Mouse (Mus musculus): ENCODE results near the gene Plekhg5. TPM values are rescaled to one million over a fixed set of nuclear protein-coding genes. Genes with fewer than 3 reads are reported as not detected.
A peak's percentile ranks its signal among the peaks of the same experiment; 100 is the strongest.

Gene Plekhg5
- total and polyA plus RNA-seq, 2 experiments from 2014 or later: 13.1 to 20.7 TPM

GRCm38 (mm10) chr4:152135363-152135762 lies 63.1 kb downstream of the Plekhg5 start:
- Histone ChIP-seq H3K9ac (replicated peaks; ENCODE audit: low read length) (no peak overlapping the region), H3K4me2 (ENCODE audit: low read depth, low read length) (no peak overlapping the region), H3K36me3 (ENCODE audit: insufficient read depth, low read length) (no peaks in the 10 kb centered on the region), H3K9me3 (ENCODE audit: low read length) (no peaks in the 10 kb centered on the region), H3K27me3 (ENCODE audit: insufficient read depth, low read length) (peaks cover 33% of the 10 kb centered on the region), H3K27ac (no peak overlapping the region), H3K4me3 (ENCODE audit: low read length) (no peak overlapping the region), H3K4me1 (ENCODE audit: insufficient read depth, low read length) (peaks cover 15% of the 10 kb centered on the region)
- ATAC-seq (no peak), DNase-seq (ENCODE audit: low spot score) (no peak)
- 82% methylated on average over 12 of the region's 12 CpGs for WGBS
- TF ChIP-seq CTCF (IDR thresholded peaks at IDR 0.05; ENCODE audit: low read depth): no peak

GRCm38 (mm10) chr4:152136112-152136875 lies 64.0 kb downstream of the Plekhg5 start:
- peak; percentile 38 for DNase-seq (ENCODE audit: low spot score)
- no peaks in the 10 kb centered on the region for H3K36me3 ChIP-seq (ENCODE audit: insufficient read depth, low read length)
- TF ChIP-seq CTCF (IDR thresholded peaks at IDR 0.05; ENCODE audit: low read depth): peak; percentile 74
- no peaks in the 10 kb centered on the region for H3K9me3 ChIP-seq (ENCODE audit: low read length)
- WGBS: 28% methylated on average over 6 of the region's 6 CpGs
- H3K9ac ChIP-seq (replicated peaks; ENCODE audit: low read length): no peak overlapping the region
- H3K4me3 ChIP-seq (ENCODE audit: low read length): no peak overlapping the region
- ATAC-seq: no peak
- no peak overlapping the region for H3K27ac ChIP-seq
- H3K4me2 ChIP-seq (ENCODE audit: low read depth, low read length): no peak overlapping the region
- 0 out of 2 replicates have a peak, but pooled peaks cover 7% of the 10 kb centered on the region for H3K4me1 ChIP-seq (ENCODE audit: insufficient read depth, low read length)
- H3K27me3 ChIP-seq (ENCODE audit: insufficient read depth, low read length): peaks cover 30% of the 10 kb centered on the region

- TF ChIP-seq CTCF (IDR thresholded peaks at IDR 0.05; ENCODE audit: low read depth): no peak
- Histone ChIP-seq H3K4me3 (ENCODE audit: low read length) (no peak overlapping the region), H3K27ac (no peak overlapping the region), H3K9ac (replicated peaks; ENCODE audit: low read length) (no peak overlapping the region), H3K36me3 (ENCODE audit: insufficient read depth, low read length) (no peaks in the 10 kb centered on the region), H3K27me3 (ENCODE audit: insufficient read depth, low read length) (peaks cover 26% of the 10 kb centered on the region), H3K4me1 (ENCODE audit: insufficient read depth, low read length) (0 out of 2 replicates have a peak, but pooled peaks cover 5% of the 10 kb centered on the region), H3K9me3 (ENCODE audit: low read length) (no peaks in the 10 kb centered on the region), H3K4me2 (ENCODE audit: low read depth, low read length) (no peak overlapping the region)
- ATAC-seq: no peak
- 95% methylated on average over 2 of the region's 2 CpGs for WGBS
- DNase-seq (ENCODE audit: low spot score): no peak
Observed at GRCm38 (mm10) chr4:152136876-152137250, 64.6 kb downstream of the Plekhg5 start.

- Histone ChIP-seq H3K9ac (replicated peaks; ENCODE audit: low read length) (peak overlapping the region; percentile 24; the same call in 1 of the 2 replicates), H3K9me3 (ENCODE audit: low read length) (no peaks in the 10 kb centered on the region), H3K4me2 (ENCODE audit: low read depth, low read length) (peak overlapping the region; percentile 66), H3K4me1 (ENCODE audit: insufficient read depth, low read length) (0 out of 2 replicates have a peak, but pooled peaks cover 5% of the 10 kb centered on the region), H3K4me3 (ENCODE audit: low read length) (peak overlapping the region; percentile 39), H3K36me3 (ENCODE audit: insufficient read depth, low read length) (no peaks in the 10 kb centered on the region), H3K27ac (no peak overlapping the region), H3K27me3 (ENCODE audit: insufficient read depth, low read length) (peaks cover 10% of the 10 kb centered on the region; the same call in 1 of the 2 replicates)
- DNase-seq (ENCODE audit: low spot score) (peak; percentile 86), ATAC-seq (peak; percentile 79)
- TF ChIP-seq CTCF (IDR thresholded peaks at IDR 0.05; ENCODE audit: low read depth): peak; percentile 92
- WGBS: 4% methylated on average over 50 of the region's 51 CpGs
Observed at GRCm38 (mm10) chr4:152138497-152139260, 66.4 kb downstream of the Plekhg5 start.

GRCm38 (mm10) chr4:152140441-152140840 lies 68.1 kb downstream of the Plekhg5 start:
- Histone ChIP-seq H3K4me1 (ENCODE audit: insufficient read depth, low read length) (0 out of 2 replicates have a peak, but pooled peaks cover 5% of the 10 kb centered on the region), H3K9me3 (ENCODE audit: low read length) (no peaks in the 10 kb centered on the region), H3K27ac (no peak overlapping the region), H3K4me2 (ENCODE audit: low read depth, low read length) (no peak overlapping the region), H3K36me3 (ENCODE audit: insufficient read depth, low read length) (no peaks in the 10 kb centered on the region), H3K27me3 (ENCODE audit: insufficient read depth, low read length) (0 out of 2 replicates have a peak, but pooled peaks cover 3% of the 10 kb centered on the region), H3K9ac (replicated peaks; ENCODE audit: low read length) (no peak overlapping the region), H3K4me3 (ENCODE audit: low read length) (no peak overlapping the region)
- DNase-seq (ENCODE audit: low spot score) (peak; percentile 63), ATAC-seq (no peak)
- TF ChIP-seq CTCF (IDR thresholded peaks at IDR 0.05; ENCODE audit: low read depth): peak; percentile 83
- 32% methylated on average over 6 of the region's 6 CpGs for WGBS

GRCm38 (mm10) chr4:152141521-152142135 lies 69.3 kb downstream of the Plekhg5 start:
- H3K36me3 ChIP-seq (ENCODE audit: insufficient read depth, low read length): no peaks in the 10 kb centered on the region
- no peaks in the 10 kb centered on the region for H3K9me3 ChIP-seq (ENCODE audit: low read length)
- DNase-seq (ENCODE audit: low spot score): no peak
- no peak overlapping the region for H3K4me2 ChIP-seq (ENCODE audit: low read depth, low read length)
- ATAC-seq: no peak
- 0 out of 2 replicates have a peak, but pooled peaks cover 3% of the 10 kb centered on the region for H3K27me3 ChIP-seq (ENCODE audit: insufficient read depth, low read length)
- no peak for TF ChIP-seq CTCF (IDR thresholded peaks at IDR 0.05; ENCODE audit: low read depth)
- no peak overlapping the region for H3K27ac ChIP-seq
- H3K4me1 ChIP-seq (ENCODE audit: insufficient read depth, low read length): 0 out of 2 replicates have a peak, but pooled peaks cover 5% of the 10 kb centered on the region
- no peak overlapping the region for H3K9ac ChIP-seq (replicated peaks; ENCODE audit: low read length)
- H3K4me3 ChIP-seq (ENCODE audit: low read length): no peak overlapping the region
- 50% methylated on average over 8 of the region's 8 CpGs for WGBS

Data from hindbrain, postnatal 0 days (tissue).